Mouse (Mus musculus): ENCODE results near the gene Ajap1. TPM values are rescaled to one million over a fixed set of nuclear protein-coding genes. Genes with fewer than 3 reads are reported as not detected.
A peak's percentile ranks its signal among the peaks of the same experiment; 100 is the strongest.

Ajap1 gene
- polyA plus RNA-seq, 1 experiment from 2014 or later: not detected

GRCm38 (mm10) chr4:153377981-153378380 is 104.6 kb downstream of the Ajap1 start:
- no peak for ATAC-seq
- WGBS (ENCODE audit: insufficient replicate concordance): 12% methylated on average over 6 of the region's 6 CpGs
- no peaks in the 10 kb centered on the region for H3K4me1 ChIP-seq (ENCODE audit: insufficient read depth)
- no peak overlapping the region for H3K9ac ChIP-seq (replicated peaks)
- H3K27me3 ChIP-seq (ENCODE audit: insufficient read depth, low read length): no peaks in the 10 kb centered on the region
- H3K27ac ChIP-seq (ENCODE audit: low read depth): no peak overlapping the region
- no peaks in the 10 kb centered on the region for H3K36me3 ChIP-seq (replicated peaks; ENCODE audit: insufficient read depth, low read length)
- no peaks in the 10 kb centered on the region for H3K9me3 ChIP-seq (ENCODE audit: low read length)
- H3K4me2 ChIP-seq (ENCODE audit: low read depth, low read length): no peak overlapping the region
- no peak overlapping the region for H3K4me3 ChIP-seq (ENCODE audit: low read depth, low read length)
- DNase-seq: no peak
- TF ChIP-seq CTCF (IDR thresholded peaks at IDR 0.05; ENCODE audit: low read depth): 0 out of 2 replicates have a peak, but pooled peaks have one; percentile 14
- TF ChIP-seq EP300 (IDR thresholded peaks at IDR 0.05; ENCODE audit: low read depth): no peak

GRCm38 (mm10) chr4:153374233-153374632 is 108.4 kb downstream of the Ajap1 start:
- TF ChIP-seq EP300 (IDR thresholded peaks at IDR 0.05; ENCODE audit: low read depth) (no peak), CTCF (IDR thresholded peaks at IDR 0.05; ENCODE audit: low read depth) (no peak)
- no peak overlapping the region for H3K9ac ChIP-seq (replicated peaks)
- H3K9me3 ChIP-seq (ENCODE audit: low read length): no peaks in the 10 kb centered on the region
- no peak overlapping the region for H3K4me2 ChIP-seq (ENCODE audit: low read depth, low read length)
- H3K4me1 ChIP-seq (ENCODE audit: insufficient read depth): no peaks in the 10 kb centered on the region
- DNase-seq: no peak
- no peak for ATAC-seq
- H3K4me3 ChIP-seq (ENCODE audit: low read depth, low read length): no peak overlapping the region
- H3K36me3 ChIP-seq (replicated peaks; ENCODE audit: insufficient read depth, low read length): no peaks in the 10 kb centered on the region
- no peaks in the 10 kb centered on the region for H3K27me3 ChIP-seq (ENCODE audit: insufficient read depth, low read length)
- WGBS (ENCODE audit: insufficient replicate concordance): 75% methylated on average over 6 of the region's 6 CpGs
- no peak overlapping the region for H3K27ac ChIP-seq (ENCODE audit: low read depth)

- no peak overlapping the region for H3K9ac ChIP-seq (replicated peaks)
Measured at GRCm38 (mm10) chr4:153373125-153373524, 109.5 kb downstream of the Ajap1 start.

GRCm38 (mm10) chr4:153368620-153369159 is 113.9 kb downstream of the Ajap1 start:
- Histone ChIP-seq H3K4me3 (ENCODE audit: low read depth, low read length) (no peak overlapping the region), H3K27me3 (ENCODE audit: insufficient read depth, low read length) (no peaks in the 10 kb centered on the region), H3K36me3 (replicated peaks; ENCODE audit: insufficient read depth, low read length) (no peaks in the 10 kb centered on the region), H3K9ac (replicated peaks) (no peak overlapping the region), H3K4me1 (ENCODE audit: insufficient read depth) (no peaks in the 10 kb centered on the region), H3K4me2 (ENCODE audit: low read depth, low read length) (no peak overlapping the region), H3K27ac (ENCODE audit: low read depth) (no peak overlapping the region), H3K9me3 (ENCODE audit: low read length) (no peaks in the 10 kb centered on the region)
- no peak for ATAC-seq
- TF ChIP-seq CTCF (IDR thresholded peaks at IDR 0.05; ENCODE audit: low read depth) (no peak), EP300 (IDR thresholded peaks at IDR 0.05; ENCODE audit: low read depth) (no peak)
- no peak for DNase-seq
- 55% methylated on average over 10 of the region's 10 CpGs for WGBS (ENCODE audit: insufficient replicate concordance)

More at GRCm38 (mm10) chr4:153373125-153373524, 109.5 kb downstream of the Ajap1 start:
- Histone ChIP-seq H3K4me1 (ENCODE audit: insufficient read depth) (no peaks in the 10 kb centered on the region), H3K27ac (ENCODE audit: low read depth) (no peak overlapping the region), H3K9me3 (ENCODE audit: low read length) (no peaks in the 10 kb centered on the region), H3K36me3 (replicated peaks; ENCODE audit: insufficient read depth, low read length) (no peaks in the 10 kb centered on the region), H3K4me3 (ENCODE audit: low read depth, low read length) (no peak overlapping the region), H3K27me3 (ENCODE audit: insufficient read depth, low read length) (no peaks in the 10 kb centered on the region), H3K4me2 (ENCODE audit: low read depth, low read length) (no peak overlapping the region)
- ATAC-seq (no peak), DNase-seq (no peak)
- 86% methylated on average over 14 of the region's 14 CpGs for WGBS (ENCODE audit: insufficient replicate concordance)
- no peak for TF ChIP-seq EP300 (IDR thresholded peaks at IDR 0.05; ENCODE audit: low read depth)

- ATAC-seq (no peak), DNase-seq (no peak)
- WGBS (ENCODE audit: insufficient replicate concordance): 48% methylated on average over 13 of the region's 13 CpGs
Measured at GRCm38 (mm10) chr4:153360868-153361545, 121.6 kb downstream of the Ajap1 start.

GRCm38 (mm10) chr4:153358243-153358550 is 124.4 kb downstream of the Ajap1 start:
- 53% methylated on average over 7 of the region's 7 CpGs for WGBS (ENCODE audit: insufficient replicate concordance)

More at GRCm38 (mm10) chr4:153360868-153361545, 121.6 kb downstream of the Ajap1 start:
- H3K4me3 ChIP-seq (ENCODE audit: low read depth, low read length): no peak overlapping the region
- H3K4me2 ChIP-seq (ENCODE audit: low read depth, low read length): no peak overlapping the region
- no peak overlapping the region for H3K9ac ChIP-seq (replicated peaks)
- no peak overlapping the region for H3K27ac ChIP-seq (ENCODE audit: low read depth)
- no peaks in the 10 kb centered on the region for H3K27me3 ChIP-seq (ENCODE audit: insufficient read depth, low read length)
- H3K36me3 ChIP-seq (replicated peaks; ENCODE audit: insufficient read depth, low read length): no peaks in the 10 kb centered on the region
- H3K9me3 ChIP-seq (ENCODE audit: low read length): no peaks in the 10 kb centered on the region
- TF ChIP-seq EP300 (IDR thresholded peaks at IDR 0.05; ENCODE audit: low read depth) (no peak), CTCF (IDR thresholded peaks at IDR 0.05; ENCODE audit: low read depth) (no peak)
- no peaks in the 10 kb centered on the region for H3K4me1 ChIP-seq (ENCODE audit: insufficient read depth)

More at GRCm38 (mm10) chr4:153358243-153358550, 124.4 kb downstream of the Ajap1 start:
- no peak overlapping the region for H3K4me2 ChIP-seq (ENCODE audit: low read depth, low read length)
- no peaks in the 10 kb centered on the region for H3K36me3 ChIP-seq (replicated peaks; ENCODE audit: insufficient read depth, low read length)
- TF ChIP-seq CTCF (IDR thresholded peaks at IDR 0.05; ENCODE audit: low read depth): no peak
- no peak for TF ChIP-seq EP300 (IDR thresholded peaks at IDR 0.05; ENCODE audit: low read depth)
- ATAC-seq: no peak
- H3K27ac ChIP-seq (ENCODE audit: low read depth): no peak overlapping the region
- no peaks in the 10 kb centered on the region for H3K27me3 ChIP-seq (ENCODE audit: insufficient read depth, low read length)
- H3K9ac ChIP-seq (replicated peaks): no peak overlapping the region
- no peaks in the 10 kb centered on the region for H3K4me1 ChIP-seq (ENCODE audit: insufficient read depth)
- H3K4me3 ChIP-seq (ENCODE audit: low read depth, low read length): no peak overlapping the region
- H3K9me3 ChIP-seq (ENCODE audit: low read length): no peaks in the 10 kb centered on the region
- no peak for DNase-seq
